Mouse (Mus musculus) midbrain, embryonic 12.5 days (tissue): Measurements from ENCODE around the gene Bin2. TPM values are rescaled to one million over a fixed set of nuclear protein-coding genes. Genes with fewer than 3 reads are reported as not detected.

Experiments
- ATAC-seq: fragments of 200-750 bp; cut with Nextera tagmentation; 2 replicates; pipeline ENCODE4 v1.8.0; 2017; ENCODE audit warnings: low read depth, moderate TSS enrichment, moderate library complexity; ENCODE audit not compliant: low FRiP score
- H3K27ac ChIP-seq: fragments of 300-500 bp; sonication (generic); replicated peaks from 2 replicates; pipeline ENCODE4 v1.5.1; 2016; ENCODE audit warnings: mild to moderate bottlenecking
- H3K27me3 ChIP-seq: fragments of 300-500 bp; sonication (generic); 2 replicates; pipeline ENCODE4 v1.6.1; 2016; ENCODE audit warnings: mild to moderate bottlenecking
- H3K36me3 ChIP-seq: fragments of 300-500 bp; sonication (generic); 2 replicates; pipeline ENCODE4 v1.6.1; 2016
- H3K4me1 ChIP-seq: fragments of 300-500 bp; sonication (generic); 2 replicates; pipeline ENCODE4 v1.6.1; 2016
- H3K4me2 ChIP-seq: fragments of 300-500 bp; sonication (generic); replicated peaks from 2 replicates; pipeline ENCODE4 v1.6.1; 2016; ENCODE audit warnings: mild to moderate bottlenecking, moderate library complexity
- H3K4me3 ChIP-seq: fragments of 300-500 bp; sonication (generic); 2 replicates; pipeline ENCODE4 v1.5.1; 2016; ENCODE audit warnings: mild to moderate bottlenecking
- H3K9ac ChIP-seq: fragments of 300-500 bp; sonication (generic); replicated peaks from 2 replicates; pipeline ENCODE4 v1.6.1; 2016; ENCODE audit warnings: mild to moderate bottlenecking, moderate library complexity
- H3K9me3 ChIP-seq: fragments of 300-500 bp; sonication (generic); 2 replicates; pipeline ENCODE4 v1.6.1; 2016; ENCODE audit warnings: mild to moderate bottlenecking
- WGBS: fragments of 180-500 bp; shearing (Covaris S2); methylation state at CpG from one replicate; pipeline ENCODE4 v1.1.7; 2016; 5-methylcytosine and 5-hydroxymethylcytosine counted together
- polyA plus RNA-seq: library from polyadenylated mRNA; unstranded; fragments of >200 nt; fragmentation: Nextera tagmentation; extraction: Ambion mirVana; gene quantifications from 2 replicates; pipeline ENCODE4 v1.2.1, GENCODE M21; 2016

Bin2 gene
- polyA plus RNA-seq, result 2.0 and 3.4 TPM in 2 replicates

- H3K4me1 ChIP-seq, result peaks cover 12% of the 10 kb centered on the region; the same call in 1 of the 2 replicates
- no peak for ATAC-seq
- H3K4me2 ChIP-seq, result no peak within 1 kb of the TSS
- H3K9me3 ChIP-seq, result no peaks in the 10 kb centered on the region
- 91% methylated on average over 20 of the region's 20 CpGs for WGBS
- H3K9ac ChIP-seq, result no peak within 1 kb of the TSS
- no peak within 1 kb of the TSS for H3K27ac ChIP-seq
- H3K36me3 ChIP-seq, result no peaks in the 10 kb centered on the region
- H3K4me3 ChIP-seq, result no peak within 1 kb of the TSS
- H3K27me3 ChIP-seq, result no peaks in the 10 kb centered on the region
Observed at GRCm38 (mm10) chr15:100669337-100669736, at the start of gene Bin2. Bin2 (minus strand) TSS chr15:100669553.

- peaks cover 6% of the 10 kb centered on the region; the same call in 1 of the 2 replicates for H3K4me1 ChIP-seq
- no peaks in the 10 kb centered on the region for H3K36me3 ChIP-seq
- no peak overlapping the region for H3K4me2 ChIP-seq
- H3K27me3 ChIP-seq, result no peaks in the 10 kb centered on the region
- no peak overlapping the region for H3K9ac ChIP-seq
- no peak overlapping the region for H3K4me3 ChIP-seq
- no peaks in the 10 kb centered on the region for H3K9me3 ChIP-seq
- WGBS, result 76% methylated on average over 11 of the region's 11 CpGs
- no peak for ATAC-seq
- no peak overlapping the region for H3K27ac ChIP-seq
Observed at GRCm38 (mm10) chr15:100718572-100718971, 49.2 kb upstream of the Bin2 start.

GRCm38 (mm10) chr15:100717933-100718332 lies 48.6 kb upstream of the Bin2 start:
- H3K27ac ChIP-seq, result no peak overlapping the region
- H3K4me1 ChIP-seq, result peaks cover 6% of the 10 kb centered on the region; the same call in 1 of the 2 replicates
- WGBS, result 81% methylated on average over 6 of the region's 6 CpGs
- no peak overlapping the region for H3K4me3 ChIP-seq
- H3K9ac ChIP-seq, result no peak overlapping the region
- H3K4me2 ChIP-seq, result no peak overlapping the region
- no peak for ATAC-seq
- H3K27me3 ChIP-seq, result no peaks in the 10 kb centered on the region
- no peaks in the 10 kb centered on the region for H3K36me3 ChIP-seq
- H3K9me3 ChIP-seq, result no peaks in the 10 kb centered on the region

- H3K36me3 ChIP-seq, result no peaks in the 10 kb centered on the region
- 46% methylated on average over 9 of the region's 9 CpGs for WGBS
- H3K27ac ChIP-seq, result no peak overlapping the region
- H3K4me2 ChIP-seq, result no peak overlapping the region
- H3K9me3 ChIP-seq, result no peaks in the 10 kb centered on the region
- H3K9ac ChIP-seq, result no peak overlapping the region
- H3K4me3 ChIP-seq, result no peak overlapping the region
- H3K27me3 ChIP-seq, result no peaks in the 10 kb centered on the region
- no peak for ATAC-seq
- H3K4me1 ChIP-seq, result peaks cover 6% of the 10 kb centered on the region; the same call in 1 of the 2 replicates
Observed at GRCm38 (mm10) chr15:100715399-100715993, 46.1 kb upstream of the Bin2 start.

- no peak overlapping the region for H3K9ac ChIP-seq
- no peak overlapping the region for H3K4me3 ChIP-seq
- no peaks in the 10 kb centered on the region for H3K27me3 ChIP-seq
- no peaks in the 10 kb centered on the region for H3K9me3 ChIP-seq
- H3K36me3 ChIP-seq, result no peaks in the 10 kb centered on the region
- H3K4me1 ChIP-seq, result peaks cover 6% of the 10 kb centered on the region; the same call in 1 of the 2 replicates
- no peak for ATAC-seq
- 87% methylated on average over 8 of the region's 8 CpGs for WGBS
- H3K27ac ChIP-seq, result no peak overlapping the region
- no peak overlapping the region for H3K4me2 ChIP-seq
Observed at GRCm38 (mm10) chr15:100714470-100714869, 45.1 kb upstream of the Bin2 start.

- ATAC-seq, result no peak
- H3K9ac ChIP-seq, result no peak overlapping the region
- H3K4me1 ChIP-seq, result peaks cover 5% of the 10 kb centered on the region; the same call in 1 of the 2 replicates
- no peaks in the 10 kb centered on the region; the same call in 1 of the 2 replicates for H3K27me3 ChIP-seq
- H3K27ac ChIP-seq, result no peak overlapping the region
- WGBS, result 69% methylated on average over 6 of the region's 6 CpGs
- H3K4me2 ChIP-seq, result no peak overlapping the region
- H3K4me3 ChIP-seq, result no peak overlapping the region
- H3K36me3 ChIP-seq, result no peaks in the 10 kb centered on the region
- H3K9me3 ChIP-seq, result no peaks in the 10 kb centered on the region
Observed at GRCm38 (mm10) chr15:100710838-100711237, 41.5 kb upstream of the Bin2 start.

- Histone ChIP-seq H3K9ac (no peak overlapping the region), H3K27me3 (peaks cover 12% of the 10 kb centered on the region), H3K4me3 (no peak overlapping the region), H3K4me1 (peaks cover 5% of the 10 kb centered on the region; the same call in 1 of the 2 replicates), H3K36me3 (no peaks in the 10 kb centered on the region), H3K9me3 (no peaks in the 10 kb centered on the region), H3K27ac (no peak overlapping the region), H3K4me2 (no peak overlapping the region)
- WGBS, result 82% methylated on average over 8 of the region's 8 CpGs
- no peak for ATAC-seq
Observed at GRCm38 (mm10) chr15:100708433-100709078, 39.2 kb upstream of the Bin2 start.

GRCm38 (mm10) chr15:100706226-100706625 lies 36.9 kb upstream of the Bin2 start:
- WGBS, result 67% methylated on average over 8 of the region's 8 CpGs
- Histone ChIP-seq H3K4me3 (no peak overlapping the region), H3K27me3 (peaks cover 21% of the 10 kb centered on the region), H3K4me2 (no peak overlapping the region), H3K36me3 (no peaks in the 10 kb centered on the region), H3K4me1 (peaks cover 5% of the 10 kb centered on the region; the same call in 1 of the 2 replicates), H3K27ac (no peak overlapping the region), H3K9ac (no peak overlapping the region), H3K9me3 (no peaks in the 10 kb centered on the region)
- no peak for ATAC-seq

- WGBS, result 92% methylated on average over 1 of the region's 1 CpGs
- no peak for ATAC-seq
- no peak overlapping the region for H3K27ac ChIP-seq
Observed at GRCm38 (mm10) chr15:100705376-100705775, 36.0 kb upstream of the Bin2 start.

GRCm38 (mm10) chr15:100703913-100704312 lies 34.6 kb upstream of the Bin2 start:
- H3K27me3 ChIP-seq, result peaks cover 21% of the 10 kb centered on the region
- ATAC-seq, result no peak
- H3K4me3 ChIP-seq, result no peak overlapping the region

More at GRCm38 (mm10) chr15:100705376-100705775, 36.0 kb upstream of the Bin2 start:
- Histone ChIP-seq H3K4me1 (peaks cover 5% of the 10 kb centered on the region; the same call in 1 of the 2 replicates), H3K9me3 (no peaks in the 10 kb centered on the region), H3K9ac (no peak overlapping the region), H3K27me3 (peaks cover 21% of the 10 kb centered on the region), H3K36me3 (no peaks in the 10 kb centered on the region), H3K4me2 (no peak overlapping the region), H3K4me3 (no peak overlapping the region)

GRCm38 (mm10) chr15:100701856-100702255 lies 32.5 kb upstream of the Bin2 start:
- Histone ChIP-seq H3K4me1 (peaks cover 5% of the 10 kb centered on the region; the same call in 1 of the 2 replicates), H3K27ac (no peak overlapping the region), H3K4me2 (no peak overlapping the region), H3K4me3 (no peak overlapping the region), H3K36me3 (no peaks in the 10 kb centered on the region), H3K9me3 (no peaks in the 10 kb centered on the region), H3K27me3 (peaks cover 21% of the 10 kb centered on the region), H3K9ac (no peak overlapping the region)
- WGBS, result 80% methylated on average over 6 of the region's 6 CpGs
- no peak for ATAC-seq

More at GRCm38 (mm10) chr15:100703913-100704312, 34.6 kb upstream of the Bin2 start:
- Histone ChIP-seq H3K36me3 (no peaks in the 10 kb centered on the region), H3K4me2 (peak overlapping the region; percentile 33; the same call in 1 of the 2 replicates), H3K27ac (no peak overlapping the region), H3K4me1 (peaks cover 5% of the 10 kb centered on the region; the same call in 1 of the 2 replicates), H3K9ac (no peak overlapping the region), H3K9me3 (no peaks in the 10 kb centered on the region)
- 10% methylated on average over 17 of the region's 17 CpGs for WGBS

- Histone ChIP-seq H3K4me2 (no peak overlapping the region), H3K9me3 (no peaks in the 10 kb centered on the region), H3K4me1 (peaks cover 5% of the 10 kb centered on the region; the same call in 1 of the 2 replicates), H3K27ac (no peak overlapping the region), H3K4me3 (no peak overlapping the region), H3K36me3 (no peaks in the 10 kb centered on the region), H3K27me3 (peaks cover 21% of the 10 kb centered on the region), H3K9ac (no peak overlapping the region)
- ATAC-seq, result no peak
- WGBS, result 70% methylated on average over 10 of the region's 10 CpGs
Observed at GRCm38 (mm10) chr15:100701108-100701507, 31.8 kb upstream of the Bin2 start.
